Mouse (Mus musculus): ENCODE results near the gene B3gnt4. TPM values are rescaled to one million over a fixed set of nuclear protein-coding genes. Genes with fewer than 3 reads are reported as not detected.

B3gnt4 gene
- polyA plus RNA-seq (2012; ENCODE audit: low replicate concordance) = not detected in 2 replicates

DNA sequence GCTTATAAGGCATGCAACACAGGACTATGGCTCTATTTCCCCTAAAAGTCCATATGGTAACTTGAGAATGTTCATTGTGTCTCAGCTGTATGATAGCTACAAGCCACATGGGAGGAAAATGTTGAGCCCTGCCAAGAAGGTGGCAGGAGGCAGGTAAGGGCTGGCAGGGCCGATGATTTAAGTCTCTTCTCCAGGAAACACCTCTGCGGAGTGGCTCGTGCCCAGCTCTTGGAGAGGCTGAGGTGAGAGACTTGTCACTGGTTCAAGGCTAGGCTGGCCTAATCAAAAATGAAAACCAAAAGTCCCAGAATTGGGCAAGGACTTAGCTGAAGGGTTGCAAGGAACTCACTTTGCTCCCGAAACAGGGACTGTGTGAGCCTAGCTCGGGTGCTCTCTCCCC lies at the start of gene B3gnt4:
TSS of gene B3gnt4 (plus strand) at position 301 of the 400 bp plus-strand sequence.

DNA sequence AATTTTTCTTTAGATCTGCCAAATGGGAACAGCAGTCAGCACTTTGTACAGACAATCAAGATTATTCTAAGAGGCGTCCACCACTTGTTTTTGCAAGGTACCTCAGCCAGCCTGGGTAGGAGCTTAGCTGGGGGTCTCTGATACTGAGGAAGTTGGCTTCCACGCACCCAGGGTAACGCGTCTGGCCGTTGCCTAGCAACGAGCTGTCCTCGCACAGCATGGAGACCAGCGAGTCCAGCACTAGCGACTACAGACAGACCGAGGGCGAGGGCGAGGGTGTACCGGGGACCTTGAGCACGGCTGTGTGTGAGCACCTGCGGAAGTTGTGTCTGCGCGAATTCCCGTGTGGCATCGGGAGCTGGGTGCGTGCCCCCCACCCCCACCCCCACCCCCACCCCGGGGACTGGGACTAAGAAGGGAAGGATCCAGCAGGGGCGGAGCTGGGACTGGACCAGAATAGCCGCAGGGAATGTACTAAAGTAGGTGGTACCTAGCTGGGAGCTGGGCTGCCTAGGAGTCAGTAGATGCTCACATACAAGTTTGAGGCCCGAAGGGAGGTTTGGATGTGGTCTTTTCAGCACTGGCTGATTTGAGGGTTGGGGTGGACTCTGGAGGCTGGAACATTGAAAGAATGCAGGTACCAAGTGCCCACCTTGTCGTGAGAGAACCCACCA lies 21.0 kb upstream of the B3gnt4 start, which contains the start of the genes Lrrc43 and Il31:
TSS of gene Lrrc43 (plus strand) at position 194 of the 674 bp plus-strand sequence.
TSS of gene Il31 (minus strand) at position 378 of the 674 bp plus-strand sequence.

DNA sequence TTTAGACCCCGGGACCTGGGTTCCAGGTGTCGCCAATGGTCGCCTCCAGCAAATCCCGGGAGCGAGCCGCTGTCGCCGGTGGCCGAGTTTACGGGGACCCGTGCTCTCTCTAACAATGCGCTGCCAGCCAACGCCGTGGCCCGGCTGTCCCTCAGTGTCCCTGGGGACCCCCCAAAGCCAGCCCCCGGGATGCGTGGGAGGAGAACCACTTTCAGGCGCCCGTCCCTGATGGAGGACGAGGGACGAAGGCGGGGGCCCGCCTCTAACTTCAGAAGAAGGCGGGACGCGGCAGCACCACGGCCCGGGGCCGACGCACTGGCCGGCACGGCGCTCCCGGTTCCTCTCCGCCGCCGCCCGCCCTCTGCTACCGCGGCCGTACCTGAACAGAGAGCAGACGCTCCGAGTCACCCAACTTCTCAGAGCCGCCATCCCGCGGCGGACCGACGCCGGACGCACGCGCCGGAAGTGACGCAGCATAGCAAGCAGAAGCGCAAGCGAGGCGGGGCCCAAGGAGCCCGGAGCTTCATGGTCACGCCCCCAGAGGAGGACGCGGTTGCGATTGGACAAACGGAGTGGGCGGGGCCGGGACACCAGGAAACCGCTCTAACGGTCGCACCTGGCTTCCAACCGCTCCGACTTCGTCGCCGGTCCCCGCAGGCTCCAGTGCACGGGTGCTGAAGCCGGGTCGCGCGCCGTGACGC lies 13.6 kb downstream of the B3gnt4 start, which contains the start of gene Diablo:
TSS of gene Diablo (minus strand) at position 485 of the 701 bp plus-strand sequence.

DNA sequence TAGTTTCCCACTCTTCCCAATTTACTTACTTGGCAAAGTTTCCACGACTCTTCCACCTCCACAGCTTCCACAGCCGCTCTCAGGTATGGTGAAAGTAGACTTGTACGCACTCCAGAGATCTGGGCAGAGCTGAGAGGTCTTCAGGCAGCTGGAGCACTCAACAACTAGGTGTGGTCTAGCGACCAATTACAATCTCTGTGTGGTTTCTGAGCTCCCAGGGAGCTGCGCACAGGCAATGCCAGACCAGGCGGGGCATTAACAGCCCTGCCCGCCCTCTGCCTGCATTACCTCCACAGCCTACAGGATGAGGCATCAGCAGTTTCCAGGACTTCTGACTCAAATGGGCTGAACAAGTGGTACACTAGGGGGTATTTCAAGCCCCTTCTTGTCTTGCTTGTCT lies 15.0 kb downstream of the B3gnt4 start, which contains the start of gene Gm49027:
TSS of gene Gm49027 (minus strand) at position 208 of the 400 bp plus-strand sequence.

Other genes with a start within 250 kb of the B3gnt4 start
- 47.3 and 50.2 TPM in 2 replicates for gene Bcl7a, start 166.6 kb upstream of the B3gnt4 start, polyA plus RNA-seq (2012; ENCODE audit: low replicate concordance)
- gene Mlxip, start 115.7 kb upstream of the B3gnt4 start, polyA plus RNA-seq (2012; ENCODE audit: low replicate concordance) = 46.9 and 53.3 TPM in 2 replicates
- not detected in 2 replicates for gene Lrrc43, start 21.2 kb upstream of the B3gnt4 start, polyA plus RNA-seq (2012; ENCODE audit: low replicate concordance)
- not detected in 2 replicates for gene Il31, start 21.0 kb upstream of the B3gnt4 start, polyA plus RNA-seq (2012; ENCODE audit: low replicate concordance)
- 3.1 and 9.1 TPM in 2 replicates for gene Diablo, start 13.7 kb downstream of the B3gnt4 start, polyA plus RNA-seq (2012; ENCODE audit: low replicate concordance)
- 0.56 and 0.85 TPM in 2 replicates for gene Gm49027, start 15.0 kb downstream of the B3gnt4 start, polyA plus RNA-seq (2012; ENCODE audit: low replicate concordance)
- 5.2 and 14.4 TPM in 2 replicates for gene Vps33a, start 62.6 kb downstream of the B3gnt4 start, polyA plus RNA-seq (2012; ENCODE audit: low replicate concordance)
- gene Clip1, start 174.2 kb downstream of the B3gnt4 start, polyA plus RNA-seq (2012; ENCODE audit: low replicate concordance) = 16.2 and 23.8 TPM in 2 replicates
- gene Zcchc8, start 210.6 kb downstream of the B3gnt4 start, polyA plus RNA-seq (2012; ENCODE audit: low replicate concordance) = 47.8 and 53.4 TPM in 2 replicates
- 5.0 and 35.3 TPM in 2 replicates for gene Rsrc2, start 239.0 kb downstream of the B3gnt4 start, polyA plus RNA-seq (2012; ENCODE audit: low replicate concordance)
- 0.11 and 0.75 TPM in 2 replicates for gene Kntc1, start 239.3 kb downstream of the B3gnt4 start, polyA plus RNA-seq (2012; ENCODE audit: low replicate concordance)

Measured in hematopoietic multipotent progenitor cell, adult 10-12 weeks (in vitro differentiated cells).